Mouse (Mus musculus) gastrocnemius, postnatal 4 days (tissue): Measurements from ENCODE around the gene Usp29. TPM values are rescaled to one million over a fixed set of nuclear protein-coding genes. Genes with fewer than 3 reads are reported as not detected.
"Not testable (repeated sequence)": the region's sequence is repeated elsewhere in the genome, so short reads cannot be mapped to it uniquely, and the experiment has no call there.

ENCODE experiments used
- DNase-seq, 2 experiments: peaks; one replicate each; pipeline ENCODE4 v3.0.0; 2021 to 2022; ENCODE audit warnings: low spot score in 2 of 2, mixed read lengths in 2 of 2
- total RNA-seq, 2 experiments: library from RNA; stranded (reverse); gene quantifications; 2 replicates each; pipeline ENCODE4 v1.2.3; 2021

The Usp29 gene
- total RNA-seq, 2 experiments from 2014 or later = 26.6 to 33.7 TPM

DNA sequence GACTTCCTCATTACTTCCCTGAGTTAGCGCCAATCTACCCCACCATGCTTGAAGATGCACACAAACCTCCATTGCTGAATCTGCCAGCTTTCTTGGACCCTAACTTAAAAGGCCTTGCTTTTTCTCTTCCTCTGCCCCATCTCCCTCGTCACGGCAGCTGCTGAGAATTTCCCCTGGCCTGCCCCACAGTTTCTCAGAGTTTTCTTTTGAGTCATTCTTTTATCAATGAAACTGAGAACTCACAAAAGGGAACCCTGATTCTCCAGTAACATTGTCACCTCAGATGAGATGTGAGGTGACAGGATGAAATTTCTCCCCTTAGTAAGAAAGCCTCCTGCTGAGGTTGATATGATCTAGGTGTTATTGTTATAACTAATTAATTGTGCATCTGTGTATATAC lies 138.5 kb downstream of the Usp29 start:
- DNase-seq = no peak

DNA sequence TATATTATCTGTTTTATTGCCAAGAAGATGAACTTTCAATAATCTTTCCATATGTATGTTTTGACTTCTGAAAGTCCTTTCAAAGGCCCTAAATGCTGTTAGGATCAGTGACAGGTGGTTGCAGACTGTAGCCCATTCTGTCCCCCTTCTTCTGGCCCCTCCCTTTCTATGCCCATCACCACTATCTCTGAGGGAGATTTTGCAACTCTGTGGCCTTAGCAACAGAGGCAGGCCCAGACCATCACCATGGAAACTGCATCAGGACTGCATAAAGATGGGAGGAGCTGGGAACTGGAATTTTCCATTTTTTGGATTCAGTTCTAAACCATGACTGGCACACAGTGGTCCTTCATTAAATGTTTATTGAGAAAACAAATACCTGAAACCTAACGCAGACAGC lies 139.2 kb downstream of the Usp29 start:
- DNase-seq = no peak

DNA sequence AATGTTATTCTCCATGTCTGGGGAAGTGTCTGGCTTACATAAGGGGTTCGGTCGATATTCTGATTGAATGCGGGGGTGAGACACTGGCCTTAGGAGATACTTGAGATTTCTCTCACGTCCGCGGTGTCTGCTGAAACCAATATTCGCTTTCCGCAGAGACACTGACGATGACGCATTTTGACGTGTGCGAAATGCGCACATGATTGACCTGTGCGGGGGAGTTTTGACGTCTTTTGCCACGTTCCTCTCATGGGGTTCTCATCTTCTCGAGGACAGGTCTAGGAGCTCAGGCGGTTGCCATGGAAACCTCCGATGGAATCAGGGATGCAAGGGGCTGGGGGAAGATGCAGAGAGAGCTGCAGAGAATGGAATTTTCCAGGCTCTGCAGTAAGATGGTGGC lies 144.1 kb downstream of the Usp29 start:
- DNase-seq = no peak

DNA sequence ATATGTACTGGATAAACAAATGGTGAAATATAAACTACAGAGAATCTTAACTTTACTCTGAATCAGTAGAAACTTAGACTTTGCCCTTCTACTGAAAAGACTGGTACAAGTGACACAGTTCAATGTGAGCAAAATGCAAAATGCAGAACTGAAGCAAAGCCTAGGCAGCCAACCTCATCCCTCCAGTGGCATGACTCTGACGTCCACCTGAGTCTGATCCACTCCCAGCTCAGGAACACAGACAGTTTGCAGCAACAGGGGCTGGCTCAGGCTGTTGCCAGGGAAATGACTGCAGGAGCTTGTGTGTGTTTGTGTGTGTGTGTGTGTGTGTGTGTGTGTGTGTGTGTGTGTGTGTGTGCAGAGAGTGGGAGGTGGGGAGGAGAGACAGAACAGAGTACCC lies 147.8 kb downstream of the Usp29 start:
- no peak for DNase-seq

DNA sequence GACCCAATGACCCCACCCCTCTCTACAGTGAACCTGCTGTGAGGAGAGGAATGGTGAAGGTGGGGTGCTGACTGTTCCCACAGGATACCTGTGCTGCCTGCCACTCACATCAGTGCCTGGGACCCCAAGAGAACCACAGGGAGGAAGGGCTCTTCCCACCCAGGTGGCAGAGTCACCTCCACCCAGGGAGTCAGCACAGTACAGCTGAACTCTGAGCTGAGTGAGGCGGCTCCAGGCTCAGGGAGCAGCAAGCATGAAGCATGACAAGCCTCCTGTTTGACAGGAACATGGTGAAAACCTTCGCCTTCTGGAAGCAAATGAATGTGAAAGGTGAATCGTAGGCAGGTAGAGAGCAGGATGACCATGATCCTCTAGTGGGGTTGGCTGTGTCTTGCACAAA lies 148.5 kb downstream of the Usp29 start:
- DNase-seq = not testable (repeated sequence)

DNA sequence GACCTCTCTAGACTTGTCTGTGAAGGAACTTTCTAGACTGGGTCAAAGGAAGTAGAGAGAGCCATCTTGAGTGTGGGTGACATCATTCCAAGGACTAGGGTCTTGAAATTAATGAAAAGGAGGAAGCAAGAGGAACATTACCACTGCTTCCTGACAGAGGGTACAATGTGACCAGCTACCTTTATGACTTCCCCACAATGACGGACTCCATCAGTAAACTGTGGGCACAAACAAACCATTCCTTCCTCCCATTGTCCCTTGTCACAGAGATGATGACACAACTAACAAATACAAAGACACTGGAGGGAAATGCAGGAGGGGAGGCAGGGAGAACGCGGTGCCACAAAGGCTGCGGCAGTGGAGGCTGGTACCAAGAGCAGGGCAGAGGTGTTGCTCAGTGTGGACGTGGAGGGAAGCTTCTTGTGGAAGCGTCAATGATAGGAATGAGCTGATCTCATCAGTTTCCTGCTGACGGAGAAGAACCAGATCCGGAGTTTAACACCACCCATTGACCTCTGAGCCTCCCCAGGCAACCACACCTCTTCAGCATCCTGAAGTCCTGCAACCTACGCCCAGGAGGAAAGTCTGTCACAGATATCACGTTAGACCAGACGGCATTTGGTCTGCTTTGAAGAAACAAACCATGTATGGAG lies 149.3 kb downstream of the Usp29 start:
- DNase-seq = no peak

DNA sequence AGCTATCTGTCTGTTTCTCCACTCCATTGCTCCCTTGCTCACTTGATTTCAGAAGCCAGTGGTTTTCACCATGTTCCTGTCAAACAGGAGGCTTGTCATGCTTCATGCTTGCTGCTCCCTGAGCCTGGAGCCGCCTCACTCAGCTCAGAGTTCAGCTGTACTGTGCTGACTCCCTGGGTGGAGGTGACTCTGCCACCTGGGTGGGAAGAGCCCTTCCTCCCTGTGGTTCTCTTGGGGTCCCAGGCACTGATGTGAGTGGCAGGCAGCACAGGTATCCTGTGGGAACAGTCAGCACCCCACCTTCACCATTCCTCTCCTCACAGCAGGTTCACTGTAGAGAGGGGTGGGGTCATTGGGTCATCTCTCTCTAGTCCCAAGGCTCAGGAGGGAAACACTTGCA lies 150.5 kb downstream of the Usp29 start:
- not testable (repeated sequence) for DNase-seq

DNA sequence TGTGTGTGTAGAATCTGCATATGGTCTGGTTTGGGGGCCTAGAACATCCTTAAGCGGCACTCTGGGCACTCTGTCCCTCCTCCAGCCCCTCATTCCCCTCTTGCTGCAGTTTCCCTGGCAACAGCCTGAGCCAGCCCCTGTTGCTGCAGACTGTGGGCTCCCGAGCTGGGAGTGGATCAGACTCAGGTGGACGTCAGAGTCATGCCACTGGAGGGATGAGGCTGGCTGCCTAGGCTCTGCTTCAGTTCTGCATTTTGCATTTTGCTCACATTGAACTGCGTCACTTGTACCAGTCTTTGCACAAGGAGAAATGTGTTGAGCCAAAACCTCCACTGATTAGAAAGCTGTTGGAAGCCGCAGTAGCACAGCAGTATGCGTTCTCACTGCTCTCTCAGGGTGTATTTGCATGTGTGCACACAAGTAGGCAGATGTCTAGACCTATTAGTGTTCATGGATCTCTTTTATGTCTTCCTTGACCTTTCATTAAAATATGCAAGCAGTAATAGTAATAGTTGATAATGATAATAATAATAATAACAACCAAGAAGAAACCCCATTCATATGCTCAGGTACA lies 151.2 kb downstream of the Usp29 start:
- no peak for DNase-seq

DNA sequence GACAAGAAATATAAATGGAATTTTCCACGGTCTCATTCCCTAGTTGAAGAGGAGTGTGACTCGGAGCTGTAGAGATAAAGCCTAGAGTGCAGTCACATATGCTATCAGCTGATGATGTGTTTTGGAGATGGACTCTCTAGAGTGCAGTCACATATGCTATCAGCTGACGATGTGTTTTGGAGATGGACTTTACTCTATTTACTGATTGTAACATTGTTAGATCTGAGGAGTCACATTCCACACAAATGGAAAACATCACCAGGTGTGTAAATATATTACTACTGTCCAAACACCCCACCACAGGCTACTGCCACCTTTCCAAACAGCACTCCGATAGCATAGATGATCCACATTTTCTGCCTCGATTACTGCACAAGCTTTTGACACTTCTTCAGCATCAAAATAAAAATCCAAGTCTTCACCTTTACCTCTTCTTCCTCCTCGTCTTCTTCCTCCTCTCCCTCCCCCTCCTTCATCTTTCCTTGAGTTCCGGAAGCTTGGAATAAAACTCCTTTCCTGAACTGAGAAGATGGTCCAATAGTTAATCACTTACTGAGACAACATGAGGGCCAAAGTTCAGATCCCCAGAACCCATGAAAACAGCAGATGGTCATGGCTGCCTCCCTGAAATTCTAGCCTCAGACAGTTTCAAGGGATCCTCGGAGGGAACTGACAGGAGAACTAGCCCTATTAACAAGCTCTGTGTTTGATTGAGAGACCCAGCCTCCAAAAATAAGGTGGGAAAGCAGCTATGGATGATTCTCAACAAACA lies 153.2 kb downstream of the Usp29 start:
- DNase-seq = no peak

DNA sequence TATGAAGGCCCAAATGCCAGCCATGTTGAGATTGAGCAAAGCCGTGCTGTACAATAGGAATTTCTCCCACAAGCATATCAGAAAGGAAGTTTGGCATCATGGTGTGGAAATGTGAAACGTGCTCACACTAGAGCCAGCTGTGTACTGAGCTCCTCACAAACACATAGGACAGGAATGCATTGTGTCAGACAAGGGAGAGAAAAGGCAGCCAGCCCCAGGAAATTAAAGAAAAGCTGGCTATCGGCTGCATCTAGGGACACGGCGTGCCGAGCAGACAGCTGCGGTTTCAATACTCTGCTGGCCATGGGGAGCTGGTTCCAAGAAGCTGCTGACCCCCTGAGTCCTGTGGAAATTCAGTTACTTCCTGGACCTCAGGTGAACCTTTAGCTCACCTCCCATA lies 155.0 kb downstream of the Usp29 start:
- peak; percentile 19 to 59 for DNase-seq

DNA sequence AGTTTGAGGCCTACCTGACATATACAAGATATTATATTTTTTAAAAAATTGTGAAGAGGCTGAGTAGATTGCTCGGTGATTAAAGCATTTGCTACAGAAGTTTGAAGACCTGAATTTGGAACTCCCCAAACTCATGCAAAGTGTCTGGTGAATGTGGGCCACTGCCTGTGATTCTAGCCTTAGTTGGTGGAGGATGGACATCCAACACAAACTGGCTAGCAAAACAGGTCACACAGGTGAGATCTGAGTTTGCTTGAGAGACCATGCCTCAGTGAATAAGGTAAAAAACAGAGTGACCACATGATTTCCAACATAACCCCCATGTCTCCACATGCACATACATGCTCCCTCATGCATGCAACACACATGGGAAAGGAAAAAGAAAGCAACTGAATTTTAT lies 156.5 kb downstream of the Usp29 start:
- no peak for DNase-seq

DNA sequence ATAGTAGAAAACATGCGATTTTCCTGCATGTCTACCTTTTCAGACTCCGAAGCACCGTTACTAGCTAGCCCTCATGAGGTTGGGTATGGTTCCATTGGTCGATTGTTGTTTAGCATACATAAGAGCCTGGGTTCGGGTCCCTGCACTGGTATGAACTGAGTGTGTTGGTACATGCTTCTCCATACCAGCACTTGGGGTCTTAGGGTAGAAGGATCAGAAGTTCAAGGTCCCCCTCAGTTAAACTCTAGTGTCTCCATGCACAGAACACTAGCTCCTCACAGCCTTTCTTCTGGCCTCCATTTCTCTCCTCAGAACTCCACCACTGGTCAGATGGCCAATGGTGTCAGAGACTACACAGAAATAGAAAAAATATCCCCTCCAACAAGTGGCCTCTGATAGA lies 159.5 kb downstream of the Usp29 start:
- DNase-seq = no peak

DNA sequence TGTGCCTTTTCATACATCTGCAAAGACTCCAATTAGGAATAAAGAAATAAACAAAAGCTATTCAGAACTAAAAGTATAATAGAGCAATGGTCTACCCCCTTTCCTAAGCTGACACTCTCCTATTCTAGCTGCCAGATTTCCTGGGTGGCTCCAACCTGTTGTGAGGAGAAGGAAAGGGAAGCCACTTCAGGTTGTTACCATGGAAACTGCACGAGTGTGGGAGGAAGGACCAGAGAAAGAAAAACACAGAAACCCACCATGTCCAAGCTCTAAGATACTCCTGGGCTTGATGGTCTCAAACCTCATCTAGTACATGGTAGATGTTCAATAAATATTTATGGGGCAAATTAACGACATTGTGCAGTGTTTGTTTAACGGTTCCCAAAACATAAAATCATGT lies 160.8 kb downstream of the Usp29 start:
- no peak for DNase-seq

DNA sequence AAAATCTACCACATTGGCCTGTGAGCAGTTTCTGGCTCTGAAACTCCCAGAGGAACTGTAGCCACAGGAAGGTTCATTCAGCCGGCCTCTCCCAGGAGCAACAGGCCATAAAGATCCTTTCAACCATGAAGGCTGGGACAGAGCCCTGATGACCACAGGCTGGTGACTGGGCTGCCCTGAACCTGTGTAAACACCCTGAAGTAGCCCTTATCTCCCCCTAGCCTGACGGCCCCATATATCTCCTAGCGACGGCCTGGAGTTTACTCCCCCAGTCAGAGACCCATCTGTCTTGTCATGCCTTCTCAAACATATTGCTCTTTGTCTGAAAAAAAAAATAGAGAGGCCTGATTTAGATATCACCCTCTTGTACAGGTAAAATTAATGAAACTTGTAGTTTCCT lies 166.6 kb downstream of the Usp29 start:
- DNase-seq = not testable (repeated sequence)

DNA sequence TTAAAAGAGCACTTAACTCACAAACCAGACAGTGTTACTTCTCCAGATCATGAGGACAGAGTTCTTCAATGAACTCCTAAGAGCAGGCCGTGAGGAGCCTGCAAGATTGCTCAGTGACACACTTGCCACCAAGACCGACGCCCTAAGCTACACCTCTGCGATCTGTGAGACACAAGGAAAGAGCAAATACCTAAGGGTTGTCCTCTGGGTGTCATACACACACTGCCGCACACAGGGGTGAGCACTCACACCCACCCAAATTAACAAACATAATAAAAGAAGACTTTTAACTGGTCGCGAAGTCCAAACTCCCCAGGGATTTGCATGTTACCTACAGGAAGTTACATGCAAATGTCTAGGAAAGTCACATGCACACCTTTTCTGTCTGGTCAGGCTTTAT lies 170.3 kb downstream of the Usp29 start:
- no peak for DNase-seq

DNA sequence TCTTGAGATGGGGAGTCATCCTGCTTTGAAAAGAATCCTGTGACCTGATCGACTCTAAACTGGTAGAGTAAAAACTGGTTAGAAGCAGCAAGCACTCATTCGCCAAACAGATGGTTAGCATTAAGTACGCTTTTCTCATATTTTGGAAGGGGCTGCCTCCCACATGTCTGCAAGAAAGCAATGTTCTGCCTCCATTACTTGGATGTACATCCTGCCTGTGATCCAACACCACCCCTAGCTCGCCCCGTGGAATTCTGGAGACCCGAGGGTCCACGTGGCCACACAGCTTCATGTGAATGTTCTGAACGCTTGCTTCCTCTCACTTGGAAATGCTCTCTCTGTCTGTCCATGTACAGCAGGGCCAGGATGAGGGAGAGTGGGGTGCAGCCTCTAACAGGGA lies 173.1 kb downstream of the Usp29 start:
- DNase-seq = peak; percentile 30 to 53

DNA sequence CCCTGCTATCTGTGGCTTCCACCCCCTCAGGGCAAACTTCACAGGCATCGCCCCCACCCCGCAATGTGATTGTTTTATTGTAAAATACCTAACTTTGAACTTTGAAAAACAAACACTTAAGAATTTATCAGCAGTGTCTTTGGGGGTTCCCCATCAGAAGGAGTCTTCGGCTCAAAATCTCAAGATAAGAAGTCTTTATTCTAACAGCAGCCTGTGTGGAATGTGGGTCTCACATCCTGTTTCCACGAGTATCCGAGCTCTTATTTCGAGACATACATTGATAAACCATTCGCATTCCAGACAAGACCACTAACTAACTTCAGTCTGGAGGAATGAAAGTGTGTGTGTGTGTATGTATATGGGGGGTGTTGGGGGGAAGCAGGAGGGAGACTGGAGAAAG lies 180.1 kb downstream of the Usp29 start:
- no peak for DNase-seq

DNA sequence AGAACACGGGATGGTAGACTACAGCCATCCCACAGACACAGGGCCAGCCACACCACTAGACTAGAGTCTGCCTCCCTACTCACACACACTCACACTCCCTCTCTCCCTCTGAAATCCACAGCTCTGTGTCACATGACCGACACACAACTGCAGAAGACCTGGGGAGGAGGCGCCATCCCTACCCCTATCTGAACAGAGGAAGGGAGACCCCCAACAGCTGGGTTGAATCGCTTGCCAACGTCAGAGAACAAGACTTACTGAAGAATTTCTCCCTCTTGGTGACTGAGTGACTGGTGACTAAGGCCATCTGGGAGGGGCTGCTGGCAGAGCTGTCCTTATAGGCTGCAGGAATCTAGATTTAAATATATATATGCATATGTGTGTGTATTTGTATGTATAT lies 181.4 kb downstream of the Usp29 start:
- no peak for DNase-seq

DNA sequence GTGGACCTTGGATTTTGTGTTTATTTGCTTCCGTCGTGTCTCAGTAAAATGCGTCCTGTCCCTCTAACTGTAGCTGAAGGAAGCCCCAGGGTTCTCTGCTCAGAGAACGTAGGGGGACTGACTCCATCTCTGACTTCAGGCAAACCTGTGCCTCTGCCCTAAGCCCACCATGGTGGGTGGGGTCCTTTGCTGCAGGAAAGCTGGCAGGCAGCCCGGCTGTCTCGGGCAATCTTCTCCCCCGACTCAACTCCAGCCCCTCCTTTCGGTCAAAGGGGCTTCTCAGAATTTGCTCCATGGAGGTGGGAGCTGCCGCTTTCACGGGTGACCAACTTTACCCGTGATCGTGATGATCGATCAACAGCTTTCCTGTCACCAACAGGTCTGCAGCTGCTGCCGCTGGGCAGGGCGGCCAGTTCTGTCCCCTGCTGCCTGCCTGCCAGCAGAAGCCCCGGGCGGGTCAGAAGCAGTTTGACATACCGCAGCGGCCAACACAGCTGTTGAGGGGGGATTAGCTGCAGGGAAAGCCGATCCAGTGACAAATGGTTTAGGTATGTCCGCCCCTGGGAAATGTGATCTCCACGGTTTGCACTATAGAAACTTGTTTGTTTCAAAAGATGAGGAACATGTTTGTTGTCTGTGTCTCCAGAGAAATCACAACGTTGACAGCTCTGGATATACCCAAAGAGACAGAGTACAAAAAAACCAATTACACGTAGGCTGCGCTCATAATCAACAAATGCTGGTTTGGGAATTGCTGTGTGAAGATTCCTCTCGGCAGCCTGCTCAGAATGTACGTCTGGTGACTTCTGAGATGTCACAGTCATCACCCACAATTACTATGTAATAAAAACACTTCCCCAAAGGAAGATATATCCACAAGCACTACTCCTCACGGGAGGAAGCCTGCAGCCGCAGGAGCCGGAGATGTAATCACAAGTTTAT lies 183.3 kb downstream of the Usp29 start:
- peak; percentile 58 to 86 for DNase-seq

DNA sequence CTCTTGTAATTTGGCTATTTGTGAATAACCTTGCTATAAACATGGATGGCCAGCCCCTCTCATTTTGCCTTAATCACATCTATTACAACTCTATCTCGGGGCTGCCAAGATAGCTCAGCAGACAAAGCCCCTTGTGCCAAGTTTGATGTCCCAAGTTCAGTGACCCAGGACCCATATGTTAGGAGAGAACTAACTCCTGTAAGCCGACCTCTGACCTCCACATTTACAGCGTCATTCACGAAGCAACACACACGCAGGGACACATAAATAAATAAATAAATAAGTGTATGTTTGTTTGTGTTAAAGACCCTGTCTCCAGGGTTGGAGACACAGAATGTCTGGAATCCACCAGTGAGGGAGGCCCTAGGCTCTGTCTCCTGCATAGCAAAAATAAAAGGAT lies 186.7 kb downstream of the Usp29 start:
- DNase-seq = no peak

DNA sequence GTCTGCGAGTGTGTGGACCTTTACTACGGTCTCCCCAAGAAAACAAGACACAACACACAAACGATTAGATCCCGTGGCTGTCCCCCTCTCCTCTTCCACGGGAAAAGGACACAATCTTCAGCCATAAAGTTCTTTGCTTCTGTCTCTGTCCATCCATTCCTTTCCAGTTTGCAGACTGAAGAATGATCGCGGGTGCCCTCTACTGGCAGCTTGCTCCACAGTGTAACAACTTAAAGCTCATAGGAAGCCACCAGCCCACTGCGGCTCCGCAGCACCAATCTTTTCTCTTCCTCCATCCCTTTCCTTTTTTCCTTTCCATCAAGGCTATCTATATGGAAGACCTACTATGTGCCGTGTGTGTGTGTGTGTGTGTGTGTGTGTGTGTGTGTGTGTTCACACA lies 187.9 kb downstream of the Usp29 start:
- DNase-seq = peak; percentile 83 to 90
